Mouse (Mus musculus): ENCODE measurements at regions not wholly inside any gene's neighbourhood (a gene's known extent, or its start where the extent isn't known, plus 50 kb on each side); places are given as distances from the start of the nearest gene placed in this dataset.
A peak's percentile ranks its signal among the peaks of the same experiment; 100 is the strongest.

- no peak overlapping the region for H3K4me3 ChIP-seq (ENCODE audit: insufficient read depth, low read depth, low read length)
- H3K27ac ChIP-seq (ENCODE audit: insufficient read depth, low read depth, low read length) = peak overlapping the region; percentile 0
- no peak for TF ChIP-seq CTCF (IDR thresholded peaks at IDR 0.05; ENCODE audit: insufficient read depth, low read depth, low read length)
- TF ChIP-seq POLR2A (IDR thresholded peaks at IDR 0.05; ENCODE audit: insufficient read depth, low read depth, low read length) = no peak
- H3K4me1 ChIP-seq (ENCODE audit: control insufficient read depth, insufficient read depth, low read length) = peaks cover 9% of the 10 kb centered on the region
- 67% methylated on average over 7 of the region's 7 CpGs for WGBS
Observed at GRCm38 (mm10) chr4:125413833-125414719, 76.4 kb upstream of the Grik3 start.

GRCm38 (mm10) chr4:125410736-125411441 is 79.6 kb upstream of the Grik3 start:
- Histone ChIP-seq H3K27ac (ENCODE audit: insufficient read depth, low read depth, low read length) (no peak overlapping the region), H3K4me1 (ENCODE audit: control insufficient read depth, insufficient read depth, low read length) (peaks cover 22% of the 10 kb centered on the region)
- WGBS = 50% methylated on average over 8 of the region's 8 CpGs

GRCm38 (mm10) chr4:125399376-125400112 is 91.0 kb upstream of the Grik3 start:
- WGBS = 66% methylated on average over 13 of the region's 13 CpGs
- Histone ChIP-seq H3K27ac (ENCODE audit: insufficient read depth, low read depth, low read length) (no peak overlapping the region), H3K4me3 (ENCODE audit: insufficient read depth, low read depth, low read length) (no peak overlapping the region), H3K4me1 (ENCODE audit: control insufficient read depth, insufficient read depth, low read length) (peaks cover 34% of the 10 kb centered on the region)
- no peak for TF ChIP-seq POLR2A (IDR thresholded peaks at IDR 0.05; ENCODE audit: insufficient read depth, low read depth, low read length)
- no peak for TF ChIP-seq CTCF (IDR thresholded peaks at IDR 0.05; ENCODE audit: insufficient read depth, low read depth, low read length)

More at GRCm38 (mm10) chr4:125410736-125411441, 79.6 kb upstream of the Grik3 start:
- H3K4me3 ChIP-seq (ENCODE audit: insufficient read depth, low read depth, low read length) = no peak overlapping the region
- TF ChIP-seq POLR2A (IDR thresholded peaks at IDR 0.05; ENCODE audit: insufficient read depth, low read depth, low read length) (no peak), CTCF (IDR thresholded peaks at IDR 0.05; ENCODE audit: insufficient read depth, low read depth, low read length) (no peak)

- WGBS = 58% methylated on average over 12 of the region's 12 CpGs
- Histone ChIP-seq H3K4me3 (ENCODE audit: insufficient read depth, low read depth, low read length) (no peak overlapping the region), H3K27ac (ENCODE audit: insufficient read depth, low read depth, low read length) (no peak overlapping the region), H3K4me1 (ENCODE audit: control insufficient read depth, insufficient read depth, low read length) (peaks cover 37% of the 10 kb centered on the region)
- TF ChIP-seq CTCF (IDR thresholded peaks at IDR 0.05; ENCODE audit: insufficient read depth, low read depth, low read length) (no peak), POLR2A (IDR thresholded peaks at IDR 0.05; ENCODE audit: insufficient read depth, low read depth, low read length) (no peak)
Observed at GRCm38 (mm10) chr4:125397007-125397461, 93.5 kb upstream of the Grik3 start.

- H3K4me1 ChIP-seq (ENCODE audit: control insufficient read depth, insufficient read depth, low read length) = peaks cover 3% of the 10 kb centered on the region
- TF ChIP-seq CTCF (IDR thresholded peaks at IDR 0.05; ENCODE audit: insufficient read depth, low read depth, low read length) = no peak
- H3K4me3 ChIP-seq (ENCODE audit: insufficient read depth, low read depth, low read length) = no peak overlapping the region
- WGBS = 80% methylated on average over 6 of the region's 6 CpGs
- no peak overlapping the region for H3K27ac ChIP-seq (ENCODE audit: insufficient read depth, low read depth, low read length)
Observed at GRCm38 (mm10) chr4:125391269-125391668, 99.2 kb upstream of the Grik3 start.

DNA sequence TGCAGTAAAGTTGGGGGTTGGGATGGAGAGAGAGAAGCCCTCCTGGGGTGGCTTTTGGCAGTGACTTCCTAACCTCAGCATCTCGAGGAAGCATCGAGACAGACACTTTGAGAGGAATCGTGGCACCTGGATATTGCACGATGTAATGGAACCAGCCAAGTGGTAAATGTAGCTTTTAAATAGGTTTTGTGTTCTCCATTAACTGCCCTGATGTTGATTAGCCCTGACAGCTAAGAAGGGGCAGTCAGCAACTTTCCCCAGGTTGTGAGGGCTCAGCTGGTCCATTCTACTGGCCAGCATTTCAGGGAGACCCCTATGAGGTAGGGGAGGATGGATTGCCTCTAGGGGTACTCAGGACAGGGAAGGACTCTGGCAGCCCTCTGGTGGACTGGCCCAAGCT is 104.7 kb upstream of the Grik3 start:
- H3K4me3 ChIP-seq (ENCODE audit: insufficient read depth, low read depth, low read length) = no peak overlapping the region
- peaks cover 4% of the 10 kb centered on the region for H3K4me1 ChIP-seq (ENCODE audit: control insufficient read depth, insufficient read depth, low read length)
- WGBS = 71% methylated on average over 4 of the region's 4 CpGs
- TF ChIP-seq CTCF (IDR thresholded peaks at IDR 0.05; ENCODE audit: insufficient read depth, low read depth, low read length) = no peak
- H3K27ac ChIP-seq (ENCODE audit: insufficient read depth, low read depth, low read length) = no peak overlapping the region

DNA sequence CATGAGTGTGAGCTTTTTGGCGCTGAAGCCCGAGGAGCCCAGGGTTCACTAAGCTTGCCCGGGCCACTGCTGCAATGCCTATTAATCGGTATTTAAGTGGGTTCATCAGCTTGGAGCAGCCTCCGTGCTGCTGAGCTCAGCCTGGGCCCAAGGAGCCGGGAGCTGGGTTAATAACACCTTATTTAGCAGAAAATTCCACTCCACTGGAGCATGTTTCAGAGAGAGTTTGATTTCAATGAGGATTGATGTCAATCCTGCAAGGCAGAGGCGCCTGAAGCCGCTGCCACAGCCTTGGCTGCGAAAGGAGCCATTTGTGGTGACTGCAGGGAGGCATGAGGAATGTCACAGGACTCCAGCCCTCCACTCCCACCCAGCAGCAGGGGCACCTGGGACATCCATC is 126.5 kb upstream of the Grik3 start:
- no peak overlapping the region for H3K4me3 ChIP-seq (ENCODE audit: insufficient read depth, low read depth, low read length)
- TF ChIP-seq CTCF (IDR thresholded peaks at IDR 0.05; ENCODE audit: insufficient read depth, low read depth, low read length) = no peak
- no peak for TF ChIP-seq POLR2A (IDR thresholded peaks at IDR 0.05; ENCODE audit: insufficient read depth, low read depth, low read length)
- 62% methylated on average over 9 of the region's 9 CpGs for WGBS

GRCm38 (mm10) chr4:125361611-125362520 is 128.6 kb upstream of the Grik3 start:
- peaks cover 6% of the 10 kb centered on the region; the same call in 1 of the 2 replicates for H3K4me1 ChIP-seq (ENCODE audit: control insufficient read depth, insufficient read depth, low read length)
- H3K27ac ChIP-seq (ENCODE audit: insufficient read depth, low read depth, low read length) = no peak overlapping the region
- no peak overlapping the region for H3K4me3 ChIP-seq (ENCODE audit: insufficient read depth, low read depth, low read length)
- TF ChIP-seq POLR2A (IDR thresholded peaks at IDR 0.05; ENCODE audit: insufficient read depth, low read depth, low read length) = no peak
- WGBS = 75% methylated on average over 18 of the region's 18 CpGs

More for the DNA sequence above, 126.5 kb upstream of the Grik3 start:
- H3K4me1 ChIP-seq (ENCODE audit: control insufficient read depth, insufficient read depth, low read length) = peaks cover 6% of the 10 kb centered on the region; the same call in 1 of the 2 replicates
- H3K27ac ChIP-seq (ENCODE audit: insufficient read depth, low read depth, low read length) = no peak overlapping the region
